Mouse (Mus musculus): ENCODE results near the gene Fam171a1. TPM values are rescaled to one million over a fixed set of nuclear protein-coding genes. Genes with fewer than 3 reads are reported as not detected.

The Fam171a1 gene
- polyA plus RNA-seq, 1 experiment, result 35.7 TPM

DNA sequence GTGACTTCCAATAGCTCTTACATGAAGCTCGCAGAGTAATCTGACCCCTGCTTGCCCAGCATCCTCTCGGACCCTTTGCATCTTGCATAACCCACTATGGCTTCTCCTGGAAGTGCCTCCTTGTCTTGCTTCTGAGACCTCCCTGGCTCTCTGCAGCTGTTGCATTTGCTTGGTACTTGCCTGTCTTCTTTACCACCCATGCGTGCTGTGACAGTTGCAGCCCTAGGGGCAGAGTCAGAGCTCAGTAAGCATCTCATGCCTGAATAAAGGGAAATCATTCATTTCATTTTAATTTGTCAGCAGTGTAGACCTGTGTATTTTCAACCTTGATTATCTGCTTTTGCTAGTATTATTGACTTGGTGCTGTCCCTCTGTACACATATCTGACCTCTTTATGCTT is 62.7 kb downstream of the Fam171a1 start:
- Histone ChIP-seq H3K4me3 (replicated peaks; ENCODE audit: extremely low read depth, low read depth, low read length) (no peak overlapping the region), H3K4me1 (ENCODE audit: control insufficient read depth, insufficient read depth, low read length) (peaks cover 13% of the 10 kb centered on the region)
- no peak for DNase-seq
- TF ChIP-seq CTCF (IDR thresholded peaks at IDR 0.05; ENCODE audit: insufficient read depth, low read length) (no peak), POLR2A (IDR thresholded peaks at IDR 0.05; ENCODE audit: borderline replicate concordance, extremely low read depth, low read depth, low read length) (no peak)
- WGBS, result 82% methylated on average over 3 of the region's 3 CpGs

GRCm38 (mm10) chr2:3180550-3180949 is 66.5 kb downstream of the Fam171a1 start:
- TF ChIP-seq CTCF (IDR thresholded peaks at IDR 0.05; ENCODE audit: insufficient read depth, low read length), result no peak
- no peak for TF ChIP-seq POLR2A (IDR thresholded peaks at IDR 0.05; ENCODE audit: borderline replicate concordance, extremely low read depth, low read depth, low read length)
- no peak overlapping the region for H3K4me3 ChIP-seq (replicated peaks; ENCODE audit: extremely low read depth, low read depth, low read length)
- WGBS, result 60% methylated on average over 4 of the region's 4 CpGs
- no peaks in the 10 kb centered on the region; the same call in 1 of the 2 replicates for H3K4me1 ChIP-seq (ENCODE audit: control insufficient read depth, insufficient read depth, low read length)
- no peak for DNase-seq

- H3K4me1 ChIP-seq (ENCODE audit: control insufficient read depth, insufficient read depth, low read length), result peaks cover 2% of the 10 kb centered on the region; the same call in 1 of the 2 replicates
- TF ChIP-seq CTCF (IDR thresholded peaks at IDR 0.05; ENCODE audit: insufficient read depth, low read length), result no peak
- TF ChIP-seq POLR2A (IDR thresholded peaks at IDR 0.05; ENCODE audit: borderline replicate concordance, extremely low read depth, low read depth, low read length), result no peak
- H3K4me3 ChIP-seq (replicated peaks; ENCODE audit: extremely low read depth, low read depth, low read length), result no peak overlapping the region
- no peak for DNase-seq
- 68% methylated on average over 5 of the region's 5 CpGs for WGBS
Observed at GRCm38 (mm10) chr2:3183656-3184055, 69.6 kb downstream of the Fam171a1 start.

DNA sequence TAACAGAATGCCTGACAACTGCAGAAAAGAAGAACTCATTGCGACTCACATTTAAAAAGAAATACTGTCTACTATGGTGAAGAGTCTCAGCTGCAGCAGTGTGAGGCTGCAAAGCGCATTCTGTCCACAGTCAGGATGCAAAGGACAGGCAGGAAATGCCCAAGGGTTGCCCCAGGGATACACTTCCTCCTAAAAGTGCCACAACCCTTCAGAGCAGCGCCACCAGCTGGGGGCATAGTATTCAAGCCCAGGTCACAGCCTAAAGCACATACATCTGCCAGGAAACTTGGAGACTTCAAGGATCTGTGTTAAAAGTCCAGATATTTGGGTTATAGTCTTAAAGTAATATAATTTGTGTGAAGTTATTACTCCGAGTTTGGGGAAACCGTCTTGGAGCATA is 71.3 kb downstream of the Fam171a1 start:
- H3K4me3 ChIP-seq (replicated peaks; ENCODE audit: extremely low read depth, low read depth, low read length), result no peak overlapping the region
- 0 out of 2 replicates have a peak, but pooled peaks cover 2% of the 10 kb centered on the region for H3K4me1 ChIP-seq (ENCODE audit: control insufficient read depth, insufficient read depth, low read length)
- DNase-seq, result peak; percentile 16
- WGBS, result 70% methylated on average over 5 of the region's 5 CpGs
- TF ChIP-seq CTCF (IDR thresholded peaks at IDR 0.05; ENCODE audit: insufficient read depth, low read length) (peak; percentile 44; the same call in 1 of the 2 replicates), POLR2A (IDR thresholded peaks at IDR 0.05; ENCODE audit: borderline replicate concordance, extremely low read depth, low read depth, low read length) (no peak)

GRCm38 (mm10) chr2:3188745-3189475 is 74.9 kb downstream of the Fam171a1 start:
- Histone ChIP-seq H3K4me1 (ENCODE audit: control insufficient read depth, insufficient read depth, low read length) (peaks cover 5% of the 10 kb centered on the region), H3K4me3 (replicated peaks; ENCODE audit: extremely low read depth, low read depth, low read length) (no peak overlapping the region)
- 73% methylated on average over 10 of the region's 10 CpGs for WGBS
- no peak for TF ChIP-seq POLR2A (IDR thresholded peaks at IDR 0.05; ENCODE audit: borderline replicate concordance, extremely low read depth, low read depth, low read length)
- no peak for TF ChIP-seq CTCF (IDR thresholded peaks at IDR 0.05; ENCODE audit: insufficient read depth, low read length)
- DNase-seq, result no peak

DNA sequence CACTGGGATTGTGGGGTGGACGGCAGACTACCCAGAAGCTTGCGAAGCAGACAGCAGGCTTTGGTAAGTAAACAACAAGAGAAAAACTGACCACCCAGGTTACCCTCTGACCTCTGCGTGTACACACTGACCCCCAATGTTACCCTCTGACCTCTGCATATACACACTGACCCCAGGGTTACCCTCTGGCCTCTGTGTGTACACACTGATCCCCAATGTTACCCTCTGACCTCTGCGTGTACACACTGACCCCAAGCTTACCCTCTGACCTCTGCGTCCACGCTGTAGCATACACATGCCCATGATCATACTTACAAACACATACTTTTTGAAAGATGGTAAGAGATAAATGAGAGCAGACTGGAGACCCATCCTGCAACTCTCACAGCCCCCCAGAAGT is 77.1 kb downstream of the Fam171a1 start:
- 78% methylated on average over 6 of the region's 6 CpGs for WGBS
- no peak overlapping the region for H3K4me3 ChIP-seq (replicated peaks; ENCODE audit: extremely low read depth, low read depth, low read length)
- DNase-seq, result no peak
- peaks cover 7% of the 10 kb centered on the region for H3K4me1 ChIP-seq (ENCODE audit: control insufficient read depth, insufficient read depth, low read length)
- TF ChIP-seq POLR2A (IDR thresholded peaks at IDR 0.05; ENCODE audit: borderline replicate concordance, extremely low read depth, low read depth, low read length) (no peak), CTCF (IDR thresholded peaks at IDR 0.05; ENCODE audit: insufficient read depth, low read length) (no peak)

GRCm38 (mm10) chr2:3195511-3195910 is 81.5 kb downstream of the Fam171a1 start:
- Histone ChIP-seq H3K4me3 (replicated peaks; ENCODE audit: extremely low read depth, low read depth, low read length) (no peak overlapping the region), H3K4me1 (ENCODE audit: control insufficient read depth, insufficient read depth, low read length) (peaks cover 7% of the 10 kb centered on the region)
- no peak for TF ChIP-seq POLR2A (IDR thresholded peaks at IDR 0.05; ENCODE audit: borderline replicate concordance, extremely low read depth, low read depth, low read length)
- TF ChIP-seq CTCF (IDR thresholded peaks at IDR 0.05; ENCODE audit: insufficient read depth, low read length), result no peak
- DNase-seq, result no peak
- WGBS, result 87% methylated on average over 5 of the region's 5 CpGs

- H3K4me3 ChIP-seq (replicated peaks; ENCODE audit: extremely low read depth, low read depth, low read length), result no peak overlapping the region
- no peak for DNase-seq
- TF ChIP-seq CTCF (IDR thresholded peaks at IDR 0.05; ENCODE audit: insufficient read depth, low read length) (no peak), POLR2A (IDR thresholded peaks at IDR 0.05; ENCODE audit: borderline replicate concordance, extremely low read depth, low read depth, low read length) (no peak)
- 0 out of 2 replicates have a peak, but pooled peaks cover 2% of the 10 kb centered on the region for H3K4me1 ChIP-seq (ENCODE audit: control insufficient read depth, insufficient read depth, low read length)
- WGBS, result 85% methylated on average over 4 of the region's 4 CpGs
Observed at GRCm38 (mm10) chr2:3200422-3200821, 86.4 kb downstream of the Fam171a1 start.

DNA sequence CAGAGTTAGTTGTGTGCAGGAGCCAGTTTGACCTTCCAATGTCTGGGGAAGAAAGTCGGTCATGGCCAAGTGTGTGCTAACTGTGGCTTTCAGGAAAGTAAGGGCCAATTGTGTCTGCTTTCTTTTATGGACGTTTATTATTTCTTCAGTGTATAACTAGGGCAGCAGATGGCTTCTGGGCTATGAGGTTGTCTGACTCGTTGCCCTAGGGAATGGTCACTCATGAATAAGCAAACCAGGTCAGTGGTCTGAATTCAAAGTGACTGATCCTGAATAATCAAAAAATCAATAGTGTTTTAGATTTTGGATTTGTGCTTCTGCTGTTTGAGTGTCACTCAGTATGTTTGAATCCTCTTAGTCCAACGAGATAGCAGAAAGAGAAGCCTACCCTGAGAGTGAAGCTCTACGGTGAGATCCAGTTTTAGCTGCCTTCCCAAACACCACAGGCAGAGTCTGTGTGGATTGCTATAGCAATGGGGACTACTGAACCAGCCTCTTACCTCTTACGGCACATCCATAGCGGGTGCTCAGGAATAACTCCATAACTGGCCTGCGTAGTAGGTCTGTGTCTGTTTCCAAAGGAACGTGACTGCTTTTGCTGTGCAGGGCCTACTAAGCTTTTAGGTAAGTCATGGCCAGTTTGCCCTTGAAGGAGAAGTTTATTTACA is 93.1 kb downstream of the Fam171a1 start:
- Histone ChIP-seq H3K4me3 (replicated peaks; ENCODE audit: extremely low read depth, low read depth, low read length) (no peak overlapping the region), H3K4me1 (ENCODE audit: control insufficient read depth, insufficient read depth, low read length) (0 out of 2 replicates have a peak, but pooled peaks cover 2% of the 10 kb centered on the region)
- WGBS, result 86% methylated on average over 9 of the region's 9 CpGs
- DNase-seq, result no peak
- no peak for TF ChIP-seq CTCF (IDR thresholded peaks at IDR 0.05; ENCODE audit: insufficient read depth, low read length)

GRCm38 (mm10) chr2:3215480-3215879 is 101.5 kb downstream of the Fam171a1 start:
- Histone ChIP-seq H3K4me1 (ENCODE audit: control insufficient read depth, insufficient read depth, low read length) (no peaks in the 10 kb centered on the region), H3K4me3 (replicated peaks; ENCODE audit: extremely low read depth, low read depth, low read length) (no peak overlapping the region)
- DNase-seq, result no peak
- 78% methylated on average over 3 of the region's 3 CpGs for WGBS
- TF ChIP-seq CTCF (IDR thresholded peaks at IDR 0.05; ENCODE audit: insufficient read depth, low read length) (no peak), POLR2A (IDR thresholded peaks at IDR 0.05; ENCODE audit: borderline replicate concordance, extremely low read depth, low read depth, low read length) (no peak)
